Mouse (Mus musculus) forebrain, embryonic 12.5 days (tissue): Measurements from ENCODE around the gene Slc22a27. TPM values are rescaled to one million over a fixed set of nuclear protein-coding genes. Genes with fewer than 3 reads are reported as not detected.
"Not testable (repeated sequence)": the region's sequence is repeated elsewhere in the genome, so short reads cannot be mapped to it uniquely, and the experiment has no call there.

Source experiments
- ATAC-seq: fragments of 200-750 bp; cut with Nextera tagmentation; 2 replicates; pipeline ENCODE4 v1.8.0; 2017; ENCODE audit warnings: moderate TSS enrichment; ENCODE audit not compliant: low FRiP score
- H3K27ac ChIP-seq: fragments of 300-500 bp; sonication (generic); 2 replicates; pipeline ENCODE4 v1.5.1; 2016; ENCODE audit warnings: mild to moderate bottlenecking
- H3K27me3 ChIP-seq: fragments of 300-500 bp; sonication (generic); 2 replicates; pipeline ENCODE4 v1.6.1; 2016; ENCODE audit warnings: mild to moderate bottlenecking
- H3K36me3 ChIP-seq: fragments of 300-500 bp; sonication (generic); replicated peaks from 2 replicates; pipeline ENCODE4 v1.6.1; 2016; ENCODE audit warnings: mild to moderate bottlenecking
- H3K4me1 ChIP-seq: fragments of 300-500 bp; sonication (generic); 2 replicates; pipeline ENCODE4 v1.6.1; 2016
- H3K4me2 ChIP-seq: fragments of 300-500 bp; sonication (generic); 2 replicates; pipeline ENCODE4 v1.6.1; 2016; ENCODE audit warnings: mild to moderate bottlenecking, moderate library complexity
- H3K4me3 ChIP-seq: fragments of 300-500 bp; sonication (generic); replicated peaks from 2 replicates; pipeline ENCODE4 v1.5.1; 2016; ENCODE audit warnings: mild to moderate bottlenecking
- H3K9ac ChIP-seq: fragments of 300-500 bp; sonication (generic); 2 replicates; pipeline ENCODE4 v1.6.1; 2016; ENCODE audit warnings: mild to moderate bottlenecking
- H3K9me3 ChIP-seq: fragments of 300-500 bp; sonication (generic); 2 replicates; pipeline ENCODE4 v1.6.1; 2016
- WGBS: fragments of 180-500 bp; shearing (Covaris S2); methylation state at CpG from one replicate; pipeline ENCODE4 v1.1.7; 2016; 5-methylcytosine and 5-hydroxymethylcytosine counted together
- microRNA-seq: library from miRNA; unstranded; fragments of <30 nt; microRNA quantifications from one replicate; pipeline ENCODE4, GENCODE M21; 2017
- polyA plus RNA-seq: library from polyadenylated mRNA; unstranded; fragments of >200 nt; fragmentation: Nextera tagmentation; extraction: Ambion mirVana; gene quantifications from 2 replicates; pipeline ENCODE4 v1.2.1, GENCODE M21; 2016

Gene Slc22a27
- not detected in 2 replicates for polyA plus RNA-seq

DNA sequence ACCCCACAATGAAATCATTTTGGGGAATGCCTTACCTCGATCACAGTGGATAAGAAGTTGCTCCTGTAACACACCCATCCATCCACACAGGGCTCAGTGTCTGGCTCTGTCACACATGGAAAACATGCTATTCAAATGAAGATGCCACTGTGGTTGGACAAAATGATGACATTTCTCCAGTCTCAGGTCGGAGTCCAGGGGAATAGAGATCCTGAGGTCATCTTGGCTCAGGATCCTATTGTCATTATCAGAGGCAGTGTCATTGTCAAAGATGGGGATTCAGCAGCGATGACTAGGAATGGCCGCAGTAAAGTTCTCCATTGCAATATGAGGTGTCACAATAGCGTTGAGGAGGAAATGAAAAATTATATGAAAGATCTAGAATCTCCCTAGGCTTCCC lies at the start of gene Slc22a27:
TSS of gene Slc22a27 (minus strand) at position 101 of the 400 bp plus-strand sequence.
- not testable (repeated sequence) for H3K36me3 ChIP-seq, H3K27me3 ChIP-seq, H3K4me1 ChIP-seq, ATAC-seq, H3K4me2 ChIP-seq, H3K9ac ChIP-seq, H3K4me3 ChIP-seq, H3K27ac ChIP-seq
- WGBS, result 67% methylated on average over 5 of the region's 5 CpGs
- H3K9me3 ChIP-seq, result peaks cover 11% of the 10 kb centered on the region; the same call in 1 of the 2 replicates

DNA sequence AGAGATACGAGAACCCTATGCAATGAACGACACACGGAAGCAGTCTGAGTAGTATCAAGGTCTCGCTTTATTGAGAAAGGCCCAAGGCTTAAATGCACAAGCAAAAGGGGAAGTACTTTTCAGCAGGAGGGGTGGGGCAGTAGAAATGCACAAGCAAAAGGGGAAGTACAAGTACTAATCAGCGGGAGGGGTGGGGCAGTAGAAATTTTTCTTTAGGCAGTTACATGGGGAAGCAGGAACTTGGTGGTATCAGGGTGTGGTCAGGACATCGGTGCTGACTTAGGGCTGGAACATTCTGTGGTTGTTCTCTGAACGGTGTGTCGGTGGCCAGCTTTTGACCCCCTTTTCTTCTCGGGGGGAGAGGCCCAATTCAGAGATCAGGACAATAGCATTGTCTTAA lies 45.8 kb upstream of the Slc22a27 start:
- H3K9ac ChIP-seq, H3K27me3 ChIP-seq, H3K36me3 ChIP-seq, H3K4me2 ChIP-seq, H3K27ac ChIP-seq, H3K4me1 ChIP-seq, ATAC-seq, H3K4me3 ChIP-seq: not testable (repeated sequence)
- peaks cover 15% of the 10 kb centered on the region; the same call in 1 of the 2 replicates for H3K9me3 ChIP-seq
- WGBS, result 92% methylated on average over 9 of the region's 9 CpGs

DNA sequence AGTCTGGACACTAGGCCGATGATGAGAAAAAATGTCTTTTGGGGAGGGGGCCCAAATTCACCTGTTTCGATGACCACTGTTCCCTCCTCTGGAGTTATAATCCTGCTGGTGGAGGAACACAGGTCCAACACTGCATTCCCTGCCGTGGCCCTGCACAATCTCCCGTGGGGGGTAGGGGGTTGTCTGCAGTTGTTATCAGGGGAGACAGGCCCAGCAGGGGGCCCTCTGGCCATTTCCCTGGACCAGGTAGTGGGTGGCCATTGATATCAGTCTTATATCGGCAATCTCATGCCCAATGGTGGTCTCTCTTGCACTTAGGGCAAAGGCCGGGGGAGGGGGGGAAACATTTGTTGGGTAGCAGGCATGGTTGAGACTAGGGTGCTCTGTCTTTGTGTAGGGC lies 43.3 kb upstream of the Slc22a27 start:
- H3K9me3 ChIP-seq, result peaks cover 23% of the 10 kb centered on the region; the same call in 1 of the 2 replicates
- H3K4me2 ChIP-seq, H3K4me3 ChIP-seq, H3K4me1 ChIP-seq, H3K36me3 ChIP-seq, H3K27ac ChIP-seq, H3K27me3 ChIP-seq, H3K9ac ChIP-seq, ATAC-seq: not testable (repeated sequence)
- WGBS, result 94% methylated on average over 6 of the region's 6 CpGs

DNA sequence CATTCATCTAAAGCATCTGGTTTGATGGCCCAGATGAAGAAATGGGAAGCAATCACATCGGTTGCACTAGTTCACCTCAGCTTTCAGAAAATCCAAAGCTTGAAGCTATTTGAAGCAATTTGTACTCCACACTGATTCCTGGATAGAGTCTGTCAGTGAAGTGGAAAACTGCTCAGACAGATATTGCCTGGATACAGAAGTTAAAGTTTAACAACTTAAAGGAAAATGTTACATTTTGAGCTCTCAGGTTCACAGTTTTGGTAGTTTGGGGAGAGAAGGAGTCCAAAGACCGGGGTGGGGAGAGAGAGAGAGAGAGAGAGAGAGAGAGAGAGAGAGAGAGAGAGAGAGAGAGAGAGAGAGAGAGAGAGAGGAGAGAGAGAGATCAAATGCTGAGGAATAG lies 2.9 kb upstream of the Slc22a27 start:
- ATAC-seq, result no peak
- WGBS, result 85% methylated on average over 2 of the region's 2 CpGs
- Histone ChIP-seq H3K9ac (no peak overlapping the region), H3K27me3 (no peaks in the 10 kb centered on the region), H3K36me3 (no peaks in the 10 kb centered on the region), H3K9me3 (0 out of 2 replicates have a peak, but pooled peaks cover 7% of the 10 kb centered on the region), H3K4me1 (no peaks in the 10 kb centered on the region), H3K4me3 (no peak overlapping the region), H3K27ac (no peak overlapping the region), H3K4me2 (no peak overlapping the region)

DNA sequence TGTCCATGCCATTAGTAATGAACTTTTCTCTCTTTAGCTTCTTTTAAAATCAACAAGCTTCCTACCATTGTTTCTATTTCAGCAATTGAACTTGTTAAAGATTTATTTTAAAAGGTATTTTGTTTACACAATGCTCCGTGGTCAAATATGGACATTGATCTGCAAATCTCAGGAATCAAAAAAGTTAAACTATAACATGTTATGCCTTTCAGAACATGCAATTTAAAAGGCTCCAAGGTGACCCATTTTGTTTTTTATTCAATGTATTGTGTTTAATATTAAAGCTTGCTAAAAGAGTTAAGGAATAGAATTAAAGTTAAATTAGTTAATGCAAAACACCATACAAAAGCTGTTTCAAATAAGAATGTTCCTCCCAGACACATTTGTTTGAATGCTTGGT lies 723 bp upstream of the Slc22a27 start:
- not testable (repeated sequence) for H3K4me3 ChIP-seq, H3K36me3 ChIP-seq, H3K9me3 ChIP-seq, H3K9ac ChIP-seq, H3K4me1 ChIP-seq, H3K27ac ChIP-seq, ATAC-seq, H3K27me3 ChIP-seq, H3K4me2 ChIP-seq
- 66% methylated on average over 1 of the region's 1 CpGs for whole genome bisulfite sequencing

DNA sequence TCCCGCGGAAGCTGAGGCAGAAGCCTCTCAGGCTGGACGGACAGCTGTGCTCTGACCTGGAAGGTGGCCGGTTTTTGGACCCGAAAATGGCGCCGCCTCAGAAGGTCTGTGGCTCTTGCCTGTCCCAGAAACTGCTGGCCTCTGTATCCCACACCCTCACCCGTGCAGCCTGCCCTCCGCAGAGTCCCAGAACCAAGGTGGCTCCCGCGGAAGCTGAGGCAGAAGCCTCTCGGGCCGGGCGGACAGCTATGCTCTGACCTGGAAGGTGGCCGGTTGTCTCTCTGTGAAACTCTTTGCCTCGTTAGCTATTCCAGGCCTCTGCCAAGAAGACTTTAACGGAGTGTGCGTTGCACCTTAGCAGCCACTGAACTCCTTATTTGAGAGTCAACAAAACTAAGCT lies 26.4 kb downstream of the Slc22a27 start:
- H3K27me3 ChIP-seq, H3K4me2 ChIP-seq, H3K36me3 ChIP-seq, H3K27ac ChIP-seq, H3K4me3 ChIP-seq, H3K9ac ChIP-seq, H3K4me1 ChIP-seq, ATAC-seq: not testable (repeated sequence)
- H3K9me3 ChIP-seq, result peaks cover 31% of the 10 kb centered on the region
- WGBS, result 89% methylated on average over 18 of the region's 18 CpGs

DNA sequence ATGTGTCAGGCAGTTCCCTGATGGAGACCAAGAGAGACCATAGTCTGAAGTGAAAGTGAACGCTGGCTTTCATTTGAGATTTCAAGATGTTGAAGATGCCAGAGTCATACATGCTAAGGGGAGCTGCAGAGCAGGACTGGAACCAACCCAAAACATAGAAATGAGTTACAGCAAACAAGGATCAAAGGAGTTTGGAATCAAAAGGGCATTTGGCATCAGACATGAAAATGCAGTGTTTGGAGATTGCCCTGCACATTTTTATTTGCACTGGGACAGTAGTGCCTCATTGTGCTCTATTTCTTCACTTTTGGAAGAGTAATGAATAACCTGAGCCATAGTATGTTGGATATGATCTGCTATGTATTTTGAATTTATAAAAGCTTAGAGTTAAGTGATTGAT lies 89.2 kb downstream of the Slc22a27 start:
- Histone ChIP-seq H3K27me3 (no peaks in the 10 kb centered on the region), H3K9me3 (peaks cover 28% of the 10 kb centered on the region; the same call in 1 of the 2 replicates), H3K36me3 (no peaks in the 10 kb centered on the region), H3K4me1 (no peaks in the 10 kb centered on the region), H3K4me2 (no peak overlapping the region), H3K9ac (no peak overlapping the region), H3K27ac (no peak overlapping the region), H3K4me3 (no peak overlapping the region)
- 84% methylated on average over 1 of the region's 1 CpGs for WGBS
- ATAC-seq, result no peak

DNA sequence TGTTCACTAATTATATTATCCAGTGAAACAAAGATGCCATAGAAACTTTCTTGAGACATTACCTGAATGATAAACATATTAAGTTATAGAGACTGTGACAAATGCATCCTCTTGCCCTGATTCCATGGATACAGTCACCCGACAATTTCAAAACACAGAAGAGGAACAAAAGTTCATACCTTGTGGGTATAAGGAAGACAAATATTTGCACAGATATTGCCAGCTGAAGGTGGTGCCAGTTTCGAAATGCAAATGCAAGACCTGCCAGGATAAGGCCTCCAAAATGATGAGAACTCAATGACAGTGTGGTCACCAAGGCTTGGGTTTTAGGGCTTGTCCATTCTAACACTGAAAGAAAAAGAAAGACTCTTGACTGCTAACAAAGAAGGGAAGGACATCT lies 136.0 kb downstream of the Slc22a27 start:
- ATAC-seq, result no peak
- WGBS, result 66% methylated on average over 2 of the region's 2 CpGs
- no peaks in the 10 kb centered on the region for H3K36me3 ChIP-seq
- H3K9me3 ChIP-seq, result peaks cover 19% of the 10 kb centered on the region
- no peak overlapping the region for H3K4me2 ChIP-seq
- no peak overlapping the region for H3K4me3 ChIP-seq
- H3K27me3 ChIP-seq, result no peaks in the 10 kb centered on the region
- no peaks in the 10 kb centered on the region for H3K4me1 ChIP-seq
- H3K9ac ChIP-seq, result no peak overlapping the region
- H3K27ac ChIP-seq, result no peak overlapping the region

Small RNA genes within 50 kb of the gene (microRNA-seq; reads per million reads assigned to microRNA genes)
- not detected for gene Gm24951

Other genes with a start within 250 kb of the Slc22a27 start
- gene Slc22a26, start 163.4 kb downstream of the Slc22a27 start, polyA plus RNA-seq, result not detected in 2 replicates
- not detected in 2 replicates for gene Slc22a28, start 166.0 kb upstream of the Slc22a27 start, polyA plus RNA-seq